Mouse (Mus musculus) limb, embryonic 11.5 days (tissue): ENCODE measurements around the gene Rcl1. TPM values are rescaled to one million over a fixed set of nuclear protein-coding genes. Genes with fewer than 3 reads are reported as not detected.

Experiments used
- ATAC-seq: fragments of 200-750 bp; cut with Nextera tagmentation; 2 replicates; pipeline ENCODE4 v1.8.0; 2017; ENCODE audit warnings: low read depth; ENCODE audit not compliant: insufficient number of reproducible peaks, low FRiP score, low TSS enrichment
- DNase-seq: peaks from one replicate; pipeline ENCODE4 v3.0.0-alpha.2; 2015; ENCODE audit warnings: low spot score
- H3K27ac ChIP-seq: fragments of 300-500 bp; sonication (generic); replicated peaks from 2 replicates; pipeline ENCODE4 v1.5.1; 2014; ENCODE audit warnings: low read depth, mild to moderate bottlenecking, low read length
- H3K27me3 ChIP-seq: fragments of 300-500 bp; sonication (generic); 2 replicates; pipeline ENCODE4 v1.6.1; 2014; ENCODE audit warnings: mild to moderate bottlenecking, low read length, mixed read lengths; ENCODE audit not compliant: control insufficient read depth, insufficient read depth
- H3K36me3 ChIP-seq: fragments of 300-500 bp; sonication (generic); 2 replicates; pipeline ENCODE4 v1.6.1; 2014; ENCODE audit warnings: mild to moderate bottlenecking, low read length, moderate library complexity, mixed read lengths; ENCODE audit not compliant: control insufficient read depth, insufficient read depth
- H3K4me1 ChIP-seq: fragments of 300-500 bp; sonication (generic); 2 replicates; pipeline ENCODE4 v1.6.1; 2014; ENCODE audit warnings: low read length, mixed read lengths; ENCODE audit not compliant: control insufficient read depth, insufficient read depth
- H3K4me2 ChIP-seq: fragments of 300-500 bp; sonication (generic); 2 replicates; pipeline ENCODE4 v1.6.1; 2014; ENCODE audit warnings: low read depth, mild to moderate bottlenecking, moderate library complexity; ENCODE audit not compliant: severe bottlenecking
- H3K4me3 ChIP-seq: fragments of 300-500 bp; sonication (generic); 2 replicates; pipeline ENCODE4 v1.5.1; 2014; ENCODE audit warnings: low read depth, low read length
- H3K9ac ChIP-seq: fragments of 300-500 bp; sonication (generic); 2 replicates; pipeline ENCODE4 v1.6.1; 2014; ENCODE audit warnings: mild to moderate bottlenecking, low read length
- H3K9me3 ChIP-seq: fragments of 300-500 bp; sonication (generic); 2 replicates; pipeline ENCODE4 v1.6.1; 2016; ENCODE audit warnings: low read length; ENCODE audit not compliant: control insufficient read depth
- WGBS: fragments of 180-500 bp; shearing (Covaris S2); extraction: QIAGEN DNeasy Blood & Tissue Kit; methylation state at CpG from one replicate; pipeline ENCODE4 v1.1.7; 2014; 5-methylcytosine and 5-hydroxymethylcytosine counted together
- polyA plus RNA-seq: library from polyadenylated mRNA; unstranded; fragments of >200 nt; fragmentation: Nextera tagmentation; extraction: Ambion mirVana; gene quantifications from 2 replicates; pipeline ENCODE4 v1.2.1, GENCODE M21; 2014

Rcl1 gene
- polyA plus RNA-seq, 1 experiment from 2014 or later: 68.3 TPM

GRCm38 (mm10) chr19:29116796-29117195, 15.6 kb downstream of the Rcl1 start:
- ATAC-seq: no peak

GRCm38 (mm10) chr19:29118196-29118595, 17.0 kb downstream of the Rcl1 start:
- H3K9ac ChIP-seq: no peak overlapping the region
- ATAC-seq (no peak), DNase-seq (no peak)
- no peaks in the 10 kb centered on the region for H3K9me3 ChIP-seq
- no peaks in the 10 kb centered on the region for H3K4me1 ChIP-seq
- H3K27me3 ChIP-seq: no peaks in the 10 kb centered on the region
- no peak overlapping the region for H3K4me2 ChIP-seq
- H3K27ac ChIP-seq: no peak overlapping the region
- whole genome bisulfite sequencing: 88% methylated on average over 13 of the region's 13 CpGs
- H3K4me3 ChIP-seq: no peak overlapping the region
- H3K36me3 ChIP-seq: peaks cover 8% of the 10 kb centered on the region

More at GRCm38 (mm10) chr19:29116796-29117195, 15.6 kb downstream of the Rcl1 start:
- H3K9ac ChIP-seq: no peak overlapping the region
- no peak for DNase-seq
- no peaks in the 10 kb centered on the region for H3K9me3 ChIP-seq
- H3K4me1 ChIP-seq: no peaks in the 10 kb centered on the region
- WGBS: 88% methylated on average over 6 of the region's 6 CpGs
- H3K4me3 ChIP-seq: no peak overlapping the region
- peaks cover 4% of the 10 kb centered on the region; the same call in 1 of the 2 replicates for H3K36me3 ChIP-seq
- no peak overlapping the region for H3K4me2 ChIP-seq
- no peak overlapping the region for H3K27ac ChIP-seq
- no peaks in the 10 kb centered on the region for H3K27me3 ChIP-seq

- DNase-seq (no peak), ATAC-seq (no peak)
- WGBS: 94% methylated on average over 6 of the region's 6 CpGs
- no peaks in the 10 kb centered on the region for H3K27me3 ChIP-seq
- H3K9ac ChIP-seq: no peak overlapping the region
- no peaks in the 10 kb centered on the region for H3K4me1 ChIP-seq
- H3K9me3 ChIP-seq: no peaks in the 10 kb centered on the region
- no peak overlapping the region for H3K4me3 ChIP-seq
- no peak overlapping the region for H3K4me2 ChIP-seq
- H3K36me3 ChIP-seq: peaks cover 13% of the 10 kb centered on the region
- no peak overlapping the region for H3K27ac ChIP-seq
Measured at GRCm38 (mm10) chr19:29120311-29120710, 19.1 kb downstream of the Rcl1 start.

- ATAC-seq (no peak), DNase-seq (no peak)
- Histone ChIP-seq H3K27ac (no peak overlapping the region), H3K4me3 (no peak overlapping the region), H3K4me2 (no peak overlapping the region), H3K4me1 (no peaks in the 10 kb centered on the region), H3K9ac (no peak overlapping the region), H3K9me3 (no peaks in the 10 kb centered on the region), H3K36me3 (peaks cover 15% of the 10 kb centered on the region), H3K27me3 (no peaks in the 10 kb centered on the region)
- WGBS: 80% methylated on average over 9 of the region's 9 CpGs
Measured at GRCm38 (mm10) chr19:29121394-29121793, 20.2 kb downstream of the Rcl1 start.

GRCm38 (mm10) chr19:29124886-29125585, 23.9 kb downstream of the Rcl1 start:
- ATAC-seq (no peak), DNase-seq (no peak)
- Histone ChIP-seq H3K4me3 (no peak overlapping the region), H3K36me3 (peaks cover 15% of the 10 kb centered on the region), H3K9me3 (no peaks in the 10 kb centered on the region), H3K27me3 (no peaks in the 10 kb centered on the region), H3K9ac (no peak overlapping the region), H3K4me1 (no peaks in the 10 kb centered on the region; the same call in 1 of the 2 replicates), H3K27ac (no peak overlapping the region), H3K4me2 (no peak overlapping the region)
- WGBS: 77% methylated on average over 13 of the region's 13 CpGs

- H3K9me3 ChIP-seq: no peaks in the 10 kb centered on the region
- H3K36me3 ChIP-seq: peaks cover 10% of the 10 kb centered on the region; the same call in 1 of the 2 replicates
- H3K4me3 ChIP-seq: no peak overlapping the region
- H3K4me2 ChIP-seq: no peak overlapping the region
- 94% methylated on average over 12 of the region's 12 CpGs for WGBS
- DNase-seq: no peak
- H3K27ac ChIP-seq: no peak overlapping the region
- no peak for ATAC-seq
- no peaks in the 10 kb centered on the region; the same call in 1 of the 2 replicates for H3K4me1 ChIP-seq
- H3K27me3 ChIP-seq: no peaks in the 10 kb centered on the region
- H3K9ac ChIP-seq: no peak overlapping the region
Measured at GRCm38 (mm10) chr19:29126347-29127015, 25.3 kb downstream of the Rcl1 start.

GRCm38 (mm10) chr19:29127331-29127730, 26.2 kb downstream of the Rcl1 start:
- no peaks in the 10 kb centered on the region for H3K27me3 ChIP-seq
- DNase-seq (no peak), ATAC-seq (no peak)
- H3K4me2 ChIP-seq: no peak overlapping the region
- H3K4me1 ChIP-seq: no peaks in the 10 kb centered on the region; the same call in 1 of the 2 replicates
- H3K36me3 ChIP-seq: peaks cover 12% of the 10 kb centered on the region; the same call in 1 of the 2 replicates
- H3K9ac ChIP-seq: no peak overlapping the region
- no peak overlapping the region for H3K27ac ChIP-seq
- H3K9me3 ChIP-seq: no peaks in the 10 kb centered on the region
- H3K4me3 ChIP-seq: no peak overlapping the region
- 59% methylated on average over 6 of the region's 6 CpGs for WGBS

GRCm38 (mm10) chr19:29128217-29128616, 27.0 kb downstream of the Rcl1 start:
- WGBS: 83% methylated on average over 6 of the region's 6 CpGs
- Histone ChIP-seq H3K9me3 (no peaks in the 10 kb centered on the region), H3K36me3 (peaks cover 11% of the 10 kb centered on the region; the same call in 1 of the 2 replicates), H3K4me3 (no peak overlapping the region), H3K4me2 (no peak overlapping the region), H3K27ac (no peak overlapping the region), H3K9ac (no peak overlapping the region), H3K27me3 (no peaks in the 10 kb centered on the region), H3K4me1 (no peaks in the 10 kb centered on the region; the same call in 1 of the 2 replicates)
- ATAC-seq (no peak), DNase-seq (no peak)
